Mouse (Mus musculus) neural tube, embryonic 14.5 days (tissue): Measurements from ENCODE around the gene Clpx. TPM values are rescaled to one million over a fixed set of nuclear protein-coding genes. Genes with fewer than 3 reads are reported as not detected.

Experiments used
- ATAC-seq: fragments of 200-750 bp; cut with Nextera tagmentation; 2 replicates; pipeline ENCODE4 v1.8.0; 2017; ENCODE audit warnings: low read depth, mild to moderate bottlenecking, moderate TSS enrichment, moderate library complexity
- H3K27ac ChIP-seq: fragments of 300-500 bp; sonication (generic); 2 replicates; pipeline ENCODE4 v1.5.1; 2014; ENCODE audit warnings: low read depth, mild to moderate bottlenecking, control low read depth, low read length, moderate library complexity, mixed read lengths
- H3K27me3 ChIP-seq: fragments of 300-500 bp; sonication (generic); 2 replicates; pipeline ENCODE4 v1.6.1; 2014; ENCODE audit warnings: low read length; ENCODE audit not compliant: control insufficient read depth, insufficient read depth
- H3K36me3 ChIP-seq: fragments of 300-500 bp; sonication (generic); 2 replicates; pipeline ENCODE4 v1.6.1; 2014; ENCODE audit warnings: low read length, mixed read lengths; ENCODE audit not compliant: control insufficient read depth, insufficient read depth
- H3K4me1 ChIP-seq: fragments of 300-500 bp; sonication (generic); 2 replicates; pipeline ENCODE4 v1.6.1; 2014; ENCODE audit warnings: low read length; ENCODE audit not compliant: control insufficient read depth, insufficient read depth
- H3K4me2 ChIP-seq: fragments of 300-500 bp; sonication (generic); 2 replicates; pipeline ENCODE4 v1.6.1; 2014; ENCODE audit warnings: mild to moderate bottlenecking, low read depth, low read length, control low read depth
- H3K4me3 ChIP-seq: fragments of 300-500 bp; sonication (generic); 2 replicates; pipeline ENCODE4 v1.5.1; 2014; ENCODE audit warnings: low read depth, low read length, control low read depth, mixed read lengths
- H3K9ac ChIP-seq: fragments of 300-500 bp; sonication (generic); replicated peaks from 2 replicates; pipeline ENCODE4 v1.6.1; 2014; ENCODE audit warnings: low read depth, mild to moderate bottlenecking, control low read depth, low read length, mixed read lengths
- H3K9me3 ChIP-seq: fragments of 300-500 bp; sonication (generic); 2 replicates; pipeline ENCODE4 v1.6.1; 2016; ENCODE audit warnings: low read length; ENCODE audit not compliant: control insufficient read depth
- WGBS: fragments of 180-500 bp; shearing (Covaris S2); extraction: QIAGEN DNeasy Blood & Tissue Kit; methylation state at CpG from one replicate; pipeline ENCODE4 v1.1.7; 2014; 5-methylcytosine and 5-hydroxymethylcytosine counted together
- polyA plus RNA-seq: library from polyadenylated mRNA; unstranded; fragments of >200 nt; fragmentation: Nextera tagmentation; extraction: Ambion mirVana; gene quantifications from 2 replicates; pipeline ENCODE4 v1.2.1, GENCODE M21; 2014

Clpx gene
- polyA plus RNA-seq: 40.5 and 43.1 TPM in 2 replicates

GRCm38 (mm10) chr9:65293973-65294715, at the start of gene Clpx:
Gene Clpx, plus strand, starts transcription at chr9:65294260.
- Histone ChIP-seq H3K9ac (peak within 1 kb of the TSS; percentile 93), H3K9me3 (no peaks in the 10 kb centered on the region), H3K4me2 (peak within 1 kb of the TSS; percentile 89), H3K27ac (peak within 1 kb of the TSS; percentile 82), H3K27me3 (peaks cover 2% of the 10 kb centered on the region; the same call in 1 of the 2 replicates), H3K4me3 (peak within 1 kb of the TSS; percentile 97), H3K36me3 (0 out of 2 replicates have a peak, but pooled peaks cover 4% of the 10 kb centered on the region), H3K4me1 (peaks cover 13% of the 10 kb centered on the region)
- WGBS: under 1% methylated on average over 71 of the region's 71 CpGs
- ATAC-seq: peak; percentile 95

- ATAC-seq: no peak
- Histone ChIP-seq H3K27ac (no peak overlapping the region), H3K9ac (no peak overlapping the region), H3K27me3 (no peaks in the 10 kb centered on the region), H3K9me3 (no peaks in the 10 kb centered on the region), H3K4me1 (0 out of 2 replicates have a peak, but pooled peaks cover 2% of the 10 kb centered on the region), H3K36me3 (no peaks in the 10 kb centered on the region), H3K4me3 (no peak overlapping the region), H3K4me2 (no peak overlapping the region)
- WGBS: 76% methylated on average over 16 of the region's 16 CpGs
These were observed 46.3 kb upstream of the Clpx start for GRCm38 (mm10) chr9:65247502-65248376.

GRCm38 (mm10) chr9:65248377-65248690, 45.7 kb upstream of the Clpx start:
- H3K27ac ChIP-seq: no peak overlapping the region
- ATAC-seq: no peak
- no peak overlapping the region for H3K9ac ChIP-seq
- H3K4me2 ChIP-seq: no peak overlapping the region
- H3K27me3 ChIP-seq: no peaks in the 10 kb centered on the region
- 0 out of 2 replicates have a peak, but pooled peaks cover 2% of the 10 kb centered on the region for H3K4me1 ChIP-seq
- 87% methylated on average over 5 of the region's 5 CpGs for WGBS
- H3K9me3 ChIP-seq: no peaks in the 10 kb centered on the region
- H3K4me3 ChIP-seq: no peak overlapping the region
- H3K36me3 ChIP-seq: no peaks in the 10 kb centered on the region

GRCm38 (mm10) chr9:65252026-65252425, 42.0 kb upstream of the Clpx start:
- no peak for ATAC-seq
- Histone ChIP-seq H3K36me3 (no peaks in the 10 kb centered on the region), H3K9me3 (no peaks in the 10 kb centered on the region), H3K27ac (no peak overlapping the region), H3K4me2 (no peak overlapping the region), H3K4me1 (no peaks in the 10 kb centered on the region), H3K27me3 (no peaks in the 10 kb centered on the region), H3K9ac (no peak overlapping the region), H3K4me3 (no peak overlapping the region)
- WGBS: 67% methylated on average over 3 of the region's 3 CpGs

- no peaks in the 10 kb centered on the region for H3K4me1 ChIP-seq
- no peak overlapping the region for H3K4me2 ChIP-seq
- no peak for ATAC-seq
- H3K36me3 ChIP-seq: no peaks in the 10 kb centered on the region
- H3K9me3 ChIP-seq: no peaks in the 10 kb centered on the region
- H3K9ac ChIP-seq: no peak overlapping the region
- 64% methylated on average over 11 of the region's 11 CpGs for WGBS
- H3K27ac ChIP-seq: no peak overlapping the region
- no peak overlapping the region for H3K4me3 ChIP-seq
- no peaks in the 10 kb centered on the region for H3K27me3 ChIP-seq
These were observed 38.0 kb upstream of the Clpx start for GRCm38 (mm10) chr9:65255906-65256600.

GRCm38 (mm10) chr9:65257218-65257910, 36.7 kb upstream of the Clpx start:
- H3K27ac ChIP-seq: no peak overlapping the region
- H3K4me2 ChIP-seq: no peak overlapping the region
- no peaks in the 10 kb centered on the region for H3K27me3 ChIP-seq
- 67% methylated on average over 9 of the region's 9 CpGs for WGBS
- H3K36me3 ChIP-seq: no peaks in the 10 kb centered on the region
- H3K9ac ChIP-seq: no peak overlapping the region
- H3K4me3 ChIP-seq: no peak overlapping the region
- H3K4me1 ChIP-seq: no peaks in the 10 kb centered on the region
- ATAC-seq: no peak
- no peaks in the 10 kb centered on the region for H3K9me3 ChIP-seq

GRCm38 (mm10) chr9:65259366-65259765, 34.7 kb upstream of the Clpx start:
- Histone ChIP-seq H3K4me3 (no peak overlapping the region), H3K27ac (no peak overlapping the region), H3K27me3 (no peaks in the 10 kb centered on the region), H3K9ac (no peak overlapping the region), H3K4me2 (no peak overlapping the region), H3K36me3 (no peaks in the 10 kb centered on the region), H3K4me1 (no peaks in the 10 kb centered on the region), H3K9me3 (no peaks in the 10 kb centered on the region)
- no peak for ATAC-seq
- 67% methylated on average over 7 of the region's 7 CpGs for WGBS

- Histone ChIP-seq H3K27ac (no peak overlapping the region), H3K4me3 (no peak overlapping the region), H3K4me1 (no peaks in the 10 kb centered on the region), H3K4me2 (no peak overlapping the region), H3K36me3 (no peaks in the 10 kb centered on the region), H3K27me3 (no peaks in the 10 kb centered on the region), H3K9ac (no peak overlapping the region), H3K9me3 (no peaks in the 10 kb centered on the region)
- 85% methylated on average over 2 of the region's 2 CpGs for WGBS
- no peak for ATAC-seq
These were observed 32.3 kb upstream of the Clpx start for GRCm38 (mm10) chr9:65261591-65262230.
